Mouse (Mus musculus) spleen, postnatal 10 days (tissue): ENCODE measurements around the gene Rfx6.

Experiments
- DNase-seq, 2 experiments: peaks; one replicate each; pipeline ENCODE4 v3.0.0; 2021 to 2022; ENCODE audit warnings: low spot score in 2 of 2

Gene Rfx6

DNA sequence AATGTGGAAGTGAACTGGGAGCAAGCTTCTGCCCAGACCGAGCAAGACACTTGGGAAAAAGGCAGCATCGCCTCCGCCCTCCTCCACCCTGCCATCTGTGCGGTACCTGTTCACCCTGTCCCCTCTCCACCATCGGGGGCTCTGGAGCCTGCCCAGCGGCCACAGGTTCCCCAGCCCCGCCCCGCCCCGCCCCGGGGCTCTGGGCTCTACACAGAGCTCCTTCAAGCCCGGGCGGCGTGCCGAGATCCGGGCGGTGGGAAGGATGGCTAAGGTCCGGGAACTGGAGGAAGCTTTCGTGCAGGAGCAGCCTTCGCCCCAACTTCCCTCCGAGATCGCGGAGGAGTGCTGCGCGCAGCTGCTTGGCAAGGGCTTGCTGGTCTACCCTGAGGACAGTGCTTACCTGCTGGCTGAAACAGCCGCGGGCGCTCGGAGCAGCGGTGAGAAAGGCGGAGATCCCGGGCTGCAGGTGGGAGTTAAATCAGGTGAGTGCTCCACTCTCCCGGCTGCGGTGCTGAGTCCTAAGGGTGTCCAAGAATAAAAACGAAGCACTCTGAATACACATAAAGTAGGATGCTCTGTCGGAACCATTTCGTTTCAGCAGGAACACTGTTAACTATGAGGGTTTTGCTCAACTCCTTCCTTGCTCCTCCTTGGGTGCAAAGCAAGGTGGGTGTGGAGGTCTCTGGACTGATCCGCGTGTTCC is at the start of gene Rfx6:
Rfx6 (plus strand) TSS at position 209 of the 703 bp plus-strand sequence.
- no peak for DNase-seq

DNA sequence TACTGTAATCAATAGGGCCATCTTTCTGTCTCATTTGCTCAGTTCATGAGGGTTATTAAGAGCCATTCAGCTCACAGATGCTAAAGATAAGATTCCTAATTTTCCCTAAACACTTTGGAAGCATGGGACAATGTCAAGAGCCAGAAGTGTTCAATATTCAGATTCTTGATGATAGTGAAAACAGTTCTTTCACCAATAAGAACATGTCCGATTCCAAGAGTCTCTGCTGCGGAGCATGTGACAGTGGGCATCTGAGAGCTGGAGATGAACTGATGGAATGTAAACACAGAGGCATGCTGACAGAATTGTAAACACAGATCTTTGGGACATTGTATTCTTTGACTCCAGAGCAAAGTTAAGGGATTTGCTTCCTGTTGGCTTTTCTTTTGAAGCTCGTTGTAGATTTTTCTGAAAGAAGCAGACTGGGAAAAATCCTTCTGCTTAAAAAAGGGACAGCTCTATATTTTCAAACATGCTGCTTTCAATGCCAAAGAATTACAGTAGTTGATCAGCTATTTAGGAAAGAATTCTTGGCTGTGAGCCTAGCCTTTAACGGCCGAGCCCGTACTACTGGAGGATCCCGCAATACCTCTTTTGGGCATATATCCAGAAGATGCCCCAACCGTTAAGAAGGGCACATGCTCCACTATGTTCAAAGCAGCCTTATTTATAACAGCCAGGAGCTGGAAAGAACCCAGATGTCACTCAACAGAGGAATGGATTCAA is 46.0 kb upstream of the Rfx6 start, which contains the start of gene Gprc6a:
Gprc6a (minus strand) TSS at position 51 of the 726 bp plus-strand sequence.
- no peak for DNase-seq

DNA sequence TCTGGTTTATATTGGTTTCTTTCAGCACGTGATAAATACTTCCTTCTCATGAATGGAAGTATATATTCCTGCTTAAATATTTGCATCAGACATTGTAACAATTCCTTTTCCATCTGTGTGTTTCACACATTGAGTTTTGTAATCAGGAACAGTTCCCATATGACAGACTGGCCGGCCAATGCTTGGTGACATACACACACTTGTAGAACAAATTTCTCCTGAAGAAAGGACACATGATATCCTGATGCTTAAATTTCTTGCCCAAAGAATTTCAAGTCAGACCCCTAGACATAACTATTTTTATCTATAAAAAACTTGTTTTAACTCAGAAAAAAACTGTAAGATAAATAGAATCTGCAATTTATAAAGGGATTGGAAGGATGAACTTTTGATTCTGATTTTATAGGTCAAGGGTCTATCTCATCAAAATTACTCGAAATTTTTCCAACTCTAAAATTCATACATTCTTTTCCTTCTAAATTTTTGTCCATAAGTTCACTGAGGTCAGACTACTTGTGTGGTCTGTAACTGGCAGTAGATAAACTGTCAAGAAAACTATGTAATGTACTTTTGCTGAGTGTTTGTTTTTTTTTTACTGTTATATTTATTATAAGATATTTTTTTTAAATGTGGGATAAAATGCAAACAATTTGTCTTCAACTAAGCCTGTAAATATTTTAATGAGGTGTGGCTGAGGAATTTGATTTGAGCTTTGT is 27.9 kb upstream of the Rfx6 start:
- no peak for DNase-seq

DNA sequence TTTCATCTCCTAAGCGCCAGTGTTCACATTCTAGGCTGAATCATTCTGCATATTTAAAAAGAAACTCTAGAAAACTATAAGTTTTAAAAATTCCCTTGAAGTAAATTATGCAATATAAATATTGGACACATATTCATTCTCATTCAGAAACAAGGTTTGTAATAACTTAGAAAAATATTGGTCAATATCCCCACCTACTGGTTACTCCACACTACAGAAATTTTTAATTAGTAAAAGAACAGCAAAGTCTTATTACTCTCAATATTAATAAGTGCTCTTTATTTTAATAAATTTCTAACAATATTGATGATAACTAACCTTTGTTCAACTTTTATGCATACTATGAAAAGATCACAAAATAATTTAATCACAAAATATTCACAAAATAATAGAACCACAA is 20.2 kb upstream of the Rfx6 start:
- no peak for DNase-seq

DNA sequence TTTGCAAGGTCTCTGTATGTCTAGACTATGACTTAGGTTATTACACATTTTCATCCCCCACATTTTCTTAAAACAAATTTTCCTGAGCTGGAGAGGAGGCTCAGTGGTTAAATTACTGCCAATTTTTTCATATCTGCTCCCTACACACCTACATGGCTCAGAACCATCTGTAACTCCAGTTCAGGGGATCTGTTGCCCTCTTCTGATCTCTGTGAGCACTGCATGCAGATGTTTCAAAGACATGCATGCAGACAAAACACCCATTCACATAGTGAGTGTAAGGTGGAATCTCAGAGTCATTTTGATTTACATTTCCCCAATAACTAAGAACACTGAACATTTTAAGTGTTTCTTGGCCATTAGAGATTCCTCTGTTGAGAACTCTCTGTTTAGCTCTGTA is 8.2 kb upstream of the Rfx6 start:
- DNase-seq, result no peak

DNA sequence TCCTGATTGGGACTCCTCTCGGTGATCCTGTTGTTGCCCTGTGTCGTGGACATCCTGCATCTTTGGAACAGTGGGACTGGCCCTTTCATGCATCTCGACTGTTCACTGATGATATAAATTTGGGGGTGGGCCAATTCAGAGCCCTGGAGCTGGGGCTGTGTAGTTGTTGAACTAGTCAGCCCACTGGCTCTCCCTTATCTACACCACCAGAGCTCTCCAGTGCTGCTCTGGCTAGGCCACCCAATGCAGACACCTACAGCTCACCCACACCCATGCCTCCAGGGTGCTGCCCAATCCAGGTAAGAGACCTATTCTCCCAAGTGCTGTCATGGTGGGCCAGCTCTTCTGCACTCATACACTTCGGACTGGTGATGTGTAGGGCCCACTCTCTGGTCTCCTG is 6.0 kb upstream of the Rfx6 start:
- no peak for DNase-seq

DNA sequence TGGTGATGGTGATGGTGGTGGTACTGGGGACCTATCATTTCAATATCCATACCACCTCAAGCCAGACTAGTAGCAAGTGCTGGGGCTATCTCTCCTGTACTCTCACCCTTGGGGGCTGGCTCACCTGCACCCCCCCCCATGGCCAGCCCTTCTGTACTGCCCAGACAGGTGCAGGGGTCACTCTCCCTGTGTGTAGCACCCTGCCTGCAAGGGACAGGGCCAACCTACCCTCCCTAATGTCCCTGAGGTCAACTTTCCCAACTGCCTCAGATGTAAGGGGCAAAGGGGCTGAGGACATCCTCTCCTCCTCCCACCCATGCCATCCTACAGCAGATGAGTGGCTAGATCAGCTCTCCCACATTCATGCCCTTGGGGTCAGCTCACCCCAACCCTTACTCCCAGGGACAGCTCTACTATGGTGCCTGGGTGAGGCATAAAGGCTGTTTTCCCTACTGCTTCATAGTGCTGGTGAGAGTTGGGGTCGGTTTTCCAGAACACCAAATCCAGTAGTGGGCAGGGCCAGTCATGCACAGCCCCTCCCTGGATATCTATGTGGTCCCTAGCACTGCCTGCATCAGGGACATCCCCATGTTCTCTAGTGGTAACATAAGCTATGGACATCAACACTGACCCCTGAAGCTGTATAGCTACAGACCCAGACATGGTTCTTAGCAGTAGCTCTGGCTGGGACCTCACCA is 5.3 kb upstream of the Rfx6 start:
- DNase-seq, result no peak

DNA sequence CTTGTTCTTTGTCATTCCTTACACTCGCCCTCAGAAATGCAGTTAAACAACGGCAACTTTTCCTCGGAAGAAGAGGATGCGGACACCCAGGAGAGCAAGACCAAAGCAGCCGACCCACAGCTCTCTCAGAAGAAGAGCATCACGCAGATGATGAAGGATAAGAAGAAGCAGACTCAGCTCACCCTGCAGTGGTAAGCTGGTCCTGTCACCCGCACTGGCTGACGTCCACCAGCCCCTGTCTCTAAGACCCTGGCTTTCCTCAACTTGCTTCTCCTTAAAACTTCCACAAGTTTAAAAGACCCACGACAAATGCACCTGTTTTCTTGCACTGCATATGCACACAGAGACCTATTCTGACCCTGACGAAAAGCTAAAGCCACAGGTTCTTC is 689 bp downstream of the Rfx6 start:
- no peak for DNase-seq

DNA sequence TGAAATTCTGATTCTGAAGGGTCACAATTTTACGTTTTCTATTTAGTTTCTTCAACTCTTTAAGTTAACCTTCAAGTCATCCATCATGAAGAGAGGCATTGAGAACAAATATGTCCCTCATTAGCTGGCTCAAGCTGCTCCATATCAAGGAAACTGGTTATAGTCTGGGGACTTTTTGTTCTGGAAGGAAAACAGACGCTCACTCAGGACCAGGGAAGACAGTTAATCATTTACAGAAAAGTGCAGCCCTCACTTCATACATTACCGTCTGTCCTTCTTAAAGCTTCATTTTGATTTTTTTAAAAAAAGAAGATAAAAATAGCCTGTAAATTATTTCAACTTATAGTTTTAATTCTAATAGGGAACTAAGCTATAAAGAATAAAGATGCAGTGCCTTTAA is 43.3 kb downstream of the Rfx6 start:
- no peak for DNase-seq

DNA sequence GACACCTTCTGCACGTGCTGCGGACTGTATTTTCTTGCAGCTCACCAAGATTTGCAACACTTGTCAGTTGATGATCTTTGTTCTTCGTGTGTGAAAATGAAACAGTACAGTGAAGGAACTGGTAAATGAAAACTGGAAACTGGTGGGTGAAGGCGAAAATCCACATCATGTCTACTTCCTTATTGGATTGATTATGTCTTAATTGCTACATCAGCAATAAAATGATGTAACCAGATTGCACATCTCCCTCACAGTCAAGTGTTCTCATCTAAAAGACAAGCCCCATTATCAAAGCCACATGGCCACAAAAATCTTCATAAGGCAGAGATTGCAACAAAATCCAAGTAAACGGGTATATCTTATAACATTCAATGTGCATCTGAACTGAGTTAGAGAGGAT is 83.9 kb downstream of the Rfx6 start:
- no peak for DNase-seq

DNA sequence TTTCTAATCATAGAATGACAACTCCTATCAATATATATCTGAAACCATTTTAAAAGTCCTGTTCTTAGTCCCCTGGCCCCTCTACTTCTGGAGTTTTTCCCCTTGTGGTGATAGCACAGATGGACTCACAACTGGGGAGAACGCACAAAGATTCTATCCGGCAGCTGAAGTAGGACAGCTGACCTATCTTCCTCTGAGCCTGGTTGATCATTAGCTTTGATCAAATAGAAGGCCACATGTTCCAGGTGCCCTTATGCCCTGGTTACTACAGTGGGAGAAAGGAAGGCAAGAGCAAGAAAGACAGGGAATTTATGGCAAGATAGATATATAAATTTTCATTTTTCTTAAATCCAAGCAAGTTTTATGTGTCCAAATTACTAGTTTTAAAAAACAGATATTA is 85.7 kb downstream of the Rfx6 start:
- DNase-seq, result no peak

DNA sequence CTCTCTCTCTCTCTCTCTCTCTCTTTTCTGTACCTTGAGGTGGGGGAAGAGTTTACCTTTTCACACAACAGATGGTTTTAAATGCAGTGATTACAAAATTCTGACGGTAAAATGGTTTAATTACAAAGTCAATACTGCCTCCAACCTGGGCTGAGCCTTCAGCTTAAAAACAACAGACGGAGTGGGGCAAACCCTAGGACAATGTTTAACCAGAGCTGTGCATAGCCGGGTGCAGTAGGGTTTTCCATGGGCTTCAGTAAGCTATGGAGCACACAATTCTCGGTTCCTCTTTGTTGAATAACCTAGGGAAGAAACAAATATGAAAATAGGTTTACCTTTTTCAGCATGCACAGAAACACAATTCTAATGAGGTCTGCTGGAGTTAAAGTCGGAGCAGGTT is 90.9 kb downstream of the Rfx6 start:
- DNase-seq, result no peak

DNA sequence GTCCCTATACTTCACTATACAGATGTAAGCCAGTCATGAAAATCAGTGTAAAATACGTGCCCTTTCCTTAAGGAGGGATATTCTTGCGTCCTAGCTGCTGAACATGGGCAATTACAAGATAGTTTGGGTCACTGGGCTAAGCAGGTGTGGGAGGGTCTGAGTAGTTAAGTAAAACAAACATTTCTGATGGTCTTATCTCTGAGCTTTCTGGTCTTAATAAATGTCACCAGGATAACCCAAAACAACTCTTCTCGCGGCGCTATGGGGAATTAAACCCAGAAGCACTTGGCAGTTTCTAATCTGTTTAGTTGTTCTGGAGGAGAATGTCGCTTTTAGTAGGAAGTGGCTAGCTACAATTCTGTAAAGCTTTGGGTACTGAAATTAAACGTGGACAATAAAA is 91.7 kb downstream of the Rfx6 start:
- no peak for DNase-seq

DNA sequence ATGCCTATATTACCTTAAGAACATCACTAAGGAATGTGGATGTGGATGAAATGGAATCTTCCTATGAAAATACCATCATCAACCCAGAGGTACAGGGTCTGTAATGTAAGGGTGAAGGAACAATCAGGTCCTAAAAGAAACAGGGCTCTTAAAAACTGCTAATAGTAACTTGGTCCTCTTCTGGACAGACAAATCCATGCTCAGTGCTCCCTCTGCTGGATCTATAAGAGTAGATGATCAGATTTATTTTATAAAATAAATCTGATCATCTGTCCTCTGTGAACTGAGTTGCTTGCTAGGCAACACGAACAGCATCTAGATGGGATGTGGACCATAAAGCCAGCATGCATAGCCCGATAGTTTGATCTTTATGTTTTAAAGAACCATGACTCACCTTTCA is 102.1 kb downstream of the Rfx6 start:
- DNase-seq, result no peak
